Mouse (Mus musculus) midbrain, embryonic 15.5 days (tissue): ENCODE data around the gene Gm13278. TPM values are rescaled to one million over a fixed set of nuclear protein-coding genes. Genes with fewer than 3 reads are reported as not detected.
"Not testable (repeated sequence)": the region's sequence is repeated elsewhere in the genome, so short reads cannot be mapped to it uniquely, and the experiment has no call there.

ENCODE experiments used
- ATAC-seq: fragments of 200-750 bp; cut with Nextera tagmentation; replicated peaks from 2 replicates; pipeline ENCODE4 v1.8.0; 2017; ENCODE audit warnings: moderate TSS enrichment
- H3K27ac ChIP-seq: fragments of 300-500 bp; sonication (generic); 2 replicates; pipeline ENCODE4 v1.5.1; 2015; ENCODE audit warnings: mild to moderate bottlenecking, inconsistent platforms
- H3K27me3 ChIP-seq: fragments of 300-500 bp; sonication (generic); replicated peaks from 2 replicates; pipeline ENCODE4 v1.6.1; 2015; ENCODE audit warnings: inconsistent platforms
- H3K36me3 ChIP-seq: fragments of 300-500 bp; sonication (generic); replicated peaks from 2 replicates; pipeline ENCODE4 v1.6.1; 2015; ENCODE audit warnings: inconsistent platforms
- H3K4me1 ChIP-seq: fragments of 300-500 bp; sonication (generic); 2 replicates; pipeline ENCODE4 v1.6.1; 2015; ENCODE audit warnings: inconsistent platforms
- H3K4me2 ChIP-seq: fragments of 300-500 bp; sonication (generic); 2 replicates; pipeline ENCODE4 v1.6.1; 2015; ENCODE audit warnings: inconsistent platforms, mild to moderate bottlenecking, moderate library complexity
- H3K4me3 ChIP-seq: fragments of 300-500 bp; sonication (generic); 2 replicates; pipeline ENCODE4 v1.5.1; 2015; ENCODE audit warnings: mild to moderate bottlenecking, inconsistent platforms
- H3K9ac ChIP-seq: fragments of 300-500 bp; sonication (generic); 2 replicates; pipeline ENCODE4 v1.6.1; 2015; ENCODE audit warnings: mild to moderate bottlenecking, inconsistent platforms
- H3K9me3 ChIP-seq: fragments of 300-500 bp; sonication (generic); 2 replicates; pipeline ENCODE4 v1.6.1; 2016; ENCODE audit warnings: inconsistent platforms
- WGBS: fragments of 180-500 bp; shearing (Covaris S2); methylation state at CpG from one replicate; pipeline ENCODE4 v1.1.7; 2015; ENCODE audit warnings: mixed read lengths; 5-methylcytosine and 5-hydroxymethylcytosine counted together
- polyA plus RNA-seq: library from polyadenylated mRNA; unstranded; fragments of >200 nt; fragmentation: Nextera tagmentation; extraction: Ambion mirVana; gene quantifications from 2 replicates; pipeline ENCODE4 v1.2.1, GENCODE M21; 2015

Gm13278 gene
- not detected in 2 replicates for polyA plus RNA-seq

DNA sequence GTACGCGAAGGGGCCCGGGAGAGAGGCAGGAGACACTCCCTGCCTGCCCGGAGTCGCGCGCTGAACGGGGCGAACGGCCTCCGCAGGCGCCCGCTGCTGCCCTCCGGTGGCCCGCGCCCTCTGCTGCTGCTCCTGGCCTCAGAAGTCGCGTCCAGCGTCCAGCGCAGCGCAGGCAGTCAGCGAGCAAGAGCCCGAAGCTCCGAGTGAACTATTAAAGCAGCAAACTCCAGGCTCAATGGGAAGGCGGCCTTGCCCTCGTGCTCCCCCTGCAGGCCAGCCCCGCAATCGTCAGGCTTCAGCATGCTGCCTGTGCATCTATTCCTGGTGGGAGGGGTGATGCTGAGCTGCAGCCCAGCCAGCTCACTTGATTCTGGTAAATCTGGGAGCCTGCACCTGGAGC lies at the start of gene Gm13278:
TSS of gene Gm13278 (plus strand) at position 301 of the 400 bp plus-strand sequence.
- not testable (repeated sequence) for H3K9me3 ChIP-seq, H3K27me3 ChIP-seq, H3K36me3 ChIP-seq, H3K4me2 ChIP-seq, H3K27ac ChIP-seq, ATAC-seq, H3K9ac ChIP-seq, H3K4me3 ChIP-seq, H3K4me1 ChIP-seq
- no CpG with 5 or more reads among the region's 28 CpGs for WGBS

GRCm38 (mm10) chr4:88742771-88743371 lies 48.5 kb upstream of the Gm13278 start:
- Histone ChIP-seq H3K36me3 (no peaks in the 10 kb centered on the region), H3K9me3 (no peaks in the 10 kb centered on the region), H3K27me3 (no peaks in the 10 kb centered on the region), H3K27ac (no peak overlapping the region), H3K4me1 (no peaks in the 10 kb centered on the region), H3K4me3 (no peak overlapping the region), H3K4me2 (no peak overlapping the region), H3K9ac (no peak overlapping the region)
- no peak for ATAC-seq
- 70% methylated on average over 7 of the region's 7 CpGs for WGBS

DNA sequence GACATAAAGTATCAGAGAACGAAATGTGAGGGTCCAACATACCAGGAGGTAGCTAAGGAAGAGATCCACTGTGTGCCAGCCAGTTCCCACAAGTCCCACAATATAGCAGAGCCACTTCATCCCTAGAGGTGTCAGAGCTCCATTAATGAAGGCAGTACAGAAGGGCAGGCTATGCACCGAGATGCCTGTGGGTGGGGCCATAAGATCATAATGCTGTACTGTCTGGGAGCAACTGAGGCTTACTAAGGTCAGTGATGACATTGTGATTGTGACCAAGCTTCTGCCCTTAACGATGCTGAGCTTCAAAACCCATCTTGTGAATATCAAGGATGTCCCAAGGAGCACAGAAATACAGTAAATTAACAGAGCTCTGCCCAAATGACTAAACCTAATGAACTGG lies 47.1 kb upstream of the Gm13278 start:
- Histone ChIP-seq H3K4me2 (no peak overlapping the region), H3K36me3 (no peaks in the 10 kb centered on the region), H3K9ac (no peak overlapping the region), H3K9me3 (no peaks in the 10 kb centered on the region), H3K27ac (no peak overlapping the region), H3K4me1 (no peaks in the 10 kb centered on the region), H3K27me3 (no peaks in the 10 kb centered on the region), H3K4me3 (no peak overlapping the region)
- WGBS = 75% methylated on average over 3 of the region's 3 CpGs
- ATAC-seq = no peak

GRCm38 (mm10) chr4:88749926-88750325 lies 41.4 kb upstream of the Gm13278 start:
- 56% methylated on average over 6 of the region's 6 CpGs for WGBS
- Histone ChIP-seq H3K4me1 (no peaks in the 10 kb centered on the region), H3K27ac (no peak overlapping the region), H3K9me3 (no peaks in the 10 kb centered on the region), H3K9ac (no peak overlapping the region), H3K27me3 (no peaks in the 10 kb centered on the region), H3K4me3 (no peak overlapping the region), H3K4me2 (no peak overlapping the region), H3K36me3 (no peaks in the 10 kb centered on the region)
- no peak for ATAC-seq

GRCm38 (mm10) chr4:88754818-88755340 lies 36.5 kb upstream of the Gm13278 start, which contains the start of gene Gm13271:
Gene Gm13271 (plus strand): TSS chr4:88754868.
- H3K27ac ChIP-seq, H3K4me1 ChIP-seq, H3K36me3 ChIP-seq, H3K4me2 ChIP-seq, H3K9me3 ChIP-seq, H3K27me3 ChIP-seq, ATAC-seq, H3K4me3 ChIP-seq, H3K9ac ChIP-seq: not testable (repeated sequence)
- 77% methylated on average over 15 of the region's 15 CpGs for WGBS

DNA sequence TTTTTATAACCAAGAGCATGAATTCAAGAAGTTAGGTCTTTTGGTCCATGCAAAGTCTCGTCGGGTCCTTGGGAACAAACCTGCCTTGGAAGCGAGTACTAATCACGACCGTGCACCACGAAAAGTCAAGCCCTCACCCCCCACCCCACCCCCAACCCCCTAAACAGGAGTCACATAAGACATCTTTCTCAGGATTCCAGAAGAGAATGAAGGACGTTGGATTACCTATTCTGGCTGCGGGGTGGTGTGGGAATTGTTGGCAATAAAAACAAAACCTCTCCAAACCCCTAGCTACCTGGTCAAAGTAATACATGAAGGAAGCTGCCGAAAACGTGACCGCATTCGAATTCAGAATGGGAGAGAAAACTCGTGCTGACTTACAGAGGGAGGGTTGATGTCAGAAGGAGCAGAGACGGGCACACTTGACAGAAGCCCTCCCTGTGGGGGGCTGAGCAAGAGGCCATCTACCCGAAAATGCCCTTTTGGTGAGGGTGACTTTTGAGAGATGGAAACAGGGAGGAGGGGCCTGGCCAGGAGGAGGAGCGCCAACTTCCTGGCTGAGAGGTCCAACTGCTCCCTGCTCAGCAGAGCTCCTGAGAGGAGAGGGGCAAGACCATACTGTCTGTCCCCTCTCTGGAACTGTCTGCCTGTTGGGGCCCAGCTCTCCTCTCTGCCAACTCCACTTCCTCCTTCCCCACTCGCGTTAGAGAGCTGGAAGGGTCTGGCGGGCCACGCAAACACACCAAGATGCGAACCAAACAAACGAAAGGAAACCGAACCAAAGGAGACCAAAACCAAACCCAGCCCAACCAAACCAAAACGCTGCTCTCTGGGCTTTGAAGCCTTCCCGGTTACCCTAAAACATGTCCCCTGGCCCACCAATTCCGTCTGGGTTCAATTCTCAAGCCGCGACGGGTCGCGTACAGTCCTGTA lies 34.5 kb upstream of the Gm13278 start:
- 9% methylated on average over 29 of the region's 31 CpGs for WGBS
- H3K27ac ChIP-seq = peak overlapping the region; percentile 71

DNA sequence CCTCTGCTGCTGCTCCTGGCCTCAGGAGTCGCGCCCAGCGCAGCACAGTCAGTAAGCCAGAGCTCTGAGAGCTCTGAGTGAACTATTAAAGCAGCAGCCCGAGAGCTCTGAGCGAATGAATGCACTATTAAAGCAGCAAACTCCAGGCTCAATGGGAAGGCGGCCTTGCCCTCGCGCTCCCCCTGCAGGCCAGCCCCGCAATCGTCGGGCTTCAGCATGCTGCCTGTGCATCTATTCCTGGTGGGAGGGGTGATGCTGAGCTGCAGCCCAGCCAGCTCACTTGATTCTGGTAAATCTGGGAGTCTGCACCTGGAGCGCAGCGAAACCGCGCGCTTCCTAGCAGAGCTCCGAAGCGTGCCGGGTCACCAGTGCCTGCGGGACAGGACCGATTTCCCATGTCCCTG lies 33.7 kb upstream of the Gm13278 start:
- ATAC-seq = peak; percentile 100
- Histone ChIP-seq H3K27ac (peak overlapping the region; percentile 71), H3K4me2 (peak overlapping the region; percentile 91), H3K9ac (peak overlapping the region; percentile 53), H3K4me3 (peak overlapping the region; percentile 47)
- not testable (repeated sequence) for H3K27me3 ChIP-seq, H3K36me3 ChIP-seq, H3K9me3 ChIP-seq, H3K4me1 ChIP-seq
- 0% methylated on average over 21 of the region's 21 CpGs for WGBS

More for the DNA sequence above, 34.5 kb upstream of the Gm13278 start:
- not testable (repeated sequence) for H3K9me3 ChIP-seq, H3K36me3 ChIP-seq, H3K27me3 ChIP-seq, H3K4me1 ChIP-seq, ATAC-seq
- H3K9ac ChIP-seq = peak overlapping the region; percentile 53
- peak overlapping the region; percentile 47 for H3K4me3 ChIP-seq
- H3K4me2 ChIP-seq = peak overlapping the region; percentile 91

DNA sequence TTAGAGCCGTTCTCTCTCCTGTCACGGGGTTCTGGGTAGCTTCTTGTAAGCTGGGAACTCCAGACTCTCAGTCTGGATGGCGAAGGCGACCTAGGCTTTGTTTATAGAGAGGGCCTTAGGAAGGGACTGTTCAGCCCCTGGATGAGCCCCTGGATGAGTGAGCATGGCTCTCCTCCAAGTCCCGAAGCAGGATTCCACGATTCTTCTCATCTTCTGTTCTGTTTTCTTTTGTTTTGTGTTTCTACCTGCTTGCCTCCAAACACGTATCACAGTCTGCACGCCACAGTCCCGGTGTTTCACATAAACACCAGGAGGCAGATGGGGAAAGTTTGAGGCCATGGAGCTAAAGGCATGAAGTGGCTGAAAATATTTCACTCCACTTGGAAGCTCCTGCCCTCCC lies 32.6 kb upstream of the Gm13278 start:
- not testable (repeated sequence) for H3K4me1 ChIP-seq, H3K36me3 ChIP-seq, H3K27ac ChIP-seq, H3K4me2 ChIP-seq, H3K9me3 ChIP-seq, H3K4me3 ChIP-seq, H3K27me3 ChIP-seq, H3K9ac ChIP-seq, ATAC-seq
- WGBS = 84% methylated on average over 9 of the region's 9 CpGs

GRCm38 (mm10) chr4:88759610-88760268 lies 31.6 kb upstream of the Gm13278 start, which contains the start of gene Gm13283:
Gene Gm13283 (plus strand): TSS chr4:88760119.
- WGBS = 24% methylated on average over 10 of the region's 14 CpGs
- ATAC-seq = not testable (repeated sequence)

DNA sequence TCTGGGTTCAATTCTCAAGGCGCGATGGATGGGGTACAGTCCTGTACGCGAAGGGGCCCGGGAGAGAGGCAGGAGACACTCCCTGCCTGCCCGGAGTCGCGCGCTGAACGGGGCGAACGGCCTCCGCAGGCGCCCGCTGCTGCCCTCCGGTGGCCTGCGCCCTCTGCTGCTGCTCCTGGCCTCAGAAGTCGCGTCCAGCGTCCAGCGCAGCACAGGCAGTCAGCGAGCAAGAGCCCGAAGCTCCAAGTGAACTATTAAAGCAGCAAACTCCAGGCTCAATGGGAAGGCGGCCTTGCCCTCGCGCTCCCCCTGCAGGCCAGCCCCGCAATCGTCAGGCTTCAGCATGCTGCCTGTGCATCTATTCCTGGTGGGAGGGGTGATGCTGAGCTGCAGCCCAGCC lies 30.9 kb upstream of the Gm13278 start:
- Histone ChIP-seq H3K4me3 (peak overlapping the region; percentile 34), H3K4me2 (peak overlapping the region; percentile 69)
- H3K27ac ChIP-seq, H3K9me3 ChIP-seq, H3K9ac ChIP-seq, H3K27me3 ChIP-seq, ATAC-seq, H3K36me3 ChIP-seq, H3K4me1 ChIP-seq: not testable (repeated sequence)
- 0% methylated on average over 23 of the region's 28 CpGs for WGBS

More at GRCm38 (mm10) chr4:88759610-88760268, 31.6 kb upstream of the Gm13278 start, which contains the start of gene Gm13283:
- H3K36me3 ChIP-seq, H3K27me3 ChIP-seq, H3K4me1 ChIP-seq, H3K27ac ChIP-seq, H3K9me3 ChIP-seq, H3K9ac ChIP-seq: not testable (repeated sequence)
- Histone ChIP-seq H3K4me3 (peak within 1 kb of the TSS; percentile 34), H3K4me2 (peak within 1 kb of the TSS; percentile 69)

DNA sequence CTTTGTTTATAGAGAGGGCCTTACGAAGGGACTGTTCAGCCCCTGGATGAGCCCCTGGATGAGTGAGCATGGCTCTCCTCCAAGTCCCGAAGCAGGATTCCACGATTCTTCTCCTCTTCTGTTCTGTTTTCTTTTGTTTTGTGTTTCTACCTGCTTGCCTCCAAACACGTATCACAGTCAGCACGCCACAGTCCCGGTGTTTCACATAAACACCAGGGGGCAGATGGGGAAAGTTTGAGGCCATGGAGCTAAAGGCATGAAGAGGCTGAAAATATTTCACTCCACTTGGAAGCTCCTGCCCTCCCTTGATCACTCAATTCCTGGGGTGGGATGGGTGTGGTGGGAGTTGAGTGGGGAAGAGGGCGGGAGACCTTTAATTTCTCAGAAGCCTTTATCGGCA lies 29.6 kb upstream of the Gm13278 start:
- 64% methylated on average over 6 of the region's 8 CpGs for WGBS
- H3K27me3 ChIP-seq, H3K36me3 ChIP-seq, H3K4me1 ChIP-seq, H3K9me3 ChIP-seq, H3K9ac ChIP-seq, H3K4me3 ChIP-seq, H3K27ac ChIP-seq, ATAC-seq, H3K4me2 ChIP-seq: not testable (repeated sequence)

DNA sequence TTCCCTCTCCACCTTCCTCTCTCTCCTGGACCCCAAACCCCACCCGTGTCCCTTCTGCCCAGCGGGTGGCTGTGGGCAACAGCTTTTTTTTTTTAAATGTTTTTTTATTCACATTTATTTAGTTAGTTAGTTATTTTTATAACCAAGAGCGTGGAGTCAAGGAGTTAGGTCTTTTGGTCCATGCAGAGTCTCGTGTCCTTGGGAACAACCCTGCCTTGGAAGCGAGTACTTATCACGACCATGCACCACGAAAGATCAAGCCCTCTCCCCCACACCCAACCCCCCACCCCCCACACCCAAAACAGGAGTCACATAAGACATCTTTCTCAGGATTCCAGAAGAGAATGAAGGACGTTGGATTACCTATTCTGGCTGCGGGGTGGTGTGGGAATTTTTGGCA lies 29.0 kb upstream of the Gm13278 start:
- H3K9ac ChIP-seq, H3K4me2 ChIP-seq, H3K27me3 ChIP-seq, H3K4me1 ChIP-seq, ATAC-seq, H3K27ac ChIP-seq, H3K4me3 ChIP-seq, H3K9me3 ChIP-seq, H3K36me3 ChIP-seq: not testable (repeated sequence)
- WGBS = 43% methylated on average over 9 of the region's 9 CpGs
